Mouse (Mus musculus) kidney, embryonic 16.5 days (tissue): ENCODE measurements around the gene Dthd1. TPM values are rescaled to one million over a fixed set of nuclear protein-coding genes. Genes with fewer than 3 reads are reported as not detected.

Experiments
- ATAC-seq: fragments of 200-750 bp; cut with Nextera tagmentation; 2 replicates; pipeline ENCODE4 v1.8.0; 2017; ENCODE audit warnings: moderate TSS enrichment; ENCODE audit not compliant: low FRiP score, low TSS enrichment
- H3K27ac ChIP-seq: fragments of 300-500 bp; sonication (generic); 2 replicates; pipeline ENCODE4 v1.5.1; 2014; ENCODE audit warnings: low read length
- H3K27me3 ChIP-seq: fragments of 300-500 bp; sonication (generic); 2 replicates; pipeline ENCODE4 v1.6.1; 2014; ENCODE audit warnings: low read length, control low read depth, mixed read lengths; ENCODE audit not compliant: insufficient read depth
- H3K36me3 ChIP-seq: fragments of 300-500 bp; sonication (generic); 2 replicates; pipeline ENCODE4 v1.6.1; 2014; ENCODE audit warnings: low read length, control low read depth, mixed read lengths; ENCODE audit not compliant: insufficient read depth
- H3K4me1 ChIP-seq: fragments of 300-500 bp; sonication (generic); 2 replicates; pipeline ENCODE4 v1.6.1; 2014; ENCODE audit warnings: low read length, control low read depth, mixed read lengths; ENCODE audit not compliant: insufficient read depth
- H3K4me2 ChIP-seq: fragments of 300-500 bp; sonication (generic); replicated peaks from 2 replicates; pipeline ENCODE4 v1.6.1; 2014; ENCODE audit warnings: low read depth, low read length
- H3K4me3 ChIP-seq: fragments of 300-500 bp; sonication (generic); 2 replicates; pipeline ENCODE4 v1.5.1; 2014; ENCODE audit warnings: mild to moderate bottlenecking, low read length
- H3K9ac ChIP-seq: fragments of 300-500 bp; sonication (generic); replicated peaks from 2 replicates; pipeline ENCODE4 v1.6.1; 2014; ENCODE audit warnings: low read length
- H3K9me3 ChIP-seq: fragments of 300-500 bp; sonication (generic); 2 replicates; pipeline ENCODE4 v1.6.1; 2016; ENCODE audit warnings: low read length, control low read depth
- WGBS: fragments of 180-500 bp; shearing (Covaris S2); extraction: QIAGEN DNeasy Blood & Tissue Kit; methylation state at CpG from one replicate; pipeline ENCODE4 v1.1.7; 2014; 5-methylcytosine and 5-hydroxymethylcytosine counted together
- polyA plus RNA-seq: library from polyadenylated mRNA; unstranded; fragments of >200 nt; fragmentation: Nextera tagmentation; extraction: Ambion mirVana; gene quantifications from 2 replicates; pipeline ENCODE4 v1.2.1, GENCODE M21; 2015

Dthd1 gene
- polyA plus RNA-seq, 1 experiment from 2014 or later = not detected

- H3K36me3 ChIP-seq = no peaks in the 10 kb centered on the region
- H3K27me3 ChIP-seq = no peaks in the 10 kb centered on the region
- H3K4me2 ChIP-seq = no peak overlapping the region
- no peak overlapping the region for H3K9ac ChIP-seq
- H3K27ac ChIP-seq = no peak overlapping the region
- 81% methylated on average over 1 of the region's 1 CpGs for WGBS
- no peak for ATAC-seq
- H3K9me3 ChIP-seq = no peaks in the 10 kb centered on the region
- H3K4me3 ChIP-seq = no peak overlapping the region
- no peaks in the 10 kb centered on the region for H3K4me1 ChIP-seq
Observed at GRCm38 (mm10) chr5:62857502-62857901, 43.9 kb downstream of the Dthd1 start.

- H3K4me3 ChIP-seq = no peak overlapping the region
- H3K4me2 ChIP-seq = no peak overlapping the region
- ATAC-seq = no peak
- WGBS = 68% methylated on average over 2 of the region's 2 CpGs
- H3K9ac ChIP-seq = no peak overlapping the region
- no peaks in the 10 kb centered on the region for H3K9me3 ChIP-seq
- H3K36me3 ChIP-seq = no peaks in the 10 kb centered on the region
- no peak overlapping the region for H3K27ac ChIP-seq
- no peaks in the 10 kb centered on the region for H3K4me1 ChIP-seq
- no peaks in the 10 kb centered on the region for H3K27me3 ChIP-seq
Observed at GRCm38 (mm10) chr5:62858282-62858681, 44.7 kb downstream of the Dthd1 start.

DNA sequence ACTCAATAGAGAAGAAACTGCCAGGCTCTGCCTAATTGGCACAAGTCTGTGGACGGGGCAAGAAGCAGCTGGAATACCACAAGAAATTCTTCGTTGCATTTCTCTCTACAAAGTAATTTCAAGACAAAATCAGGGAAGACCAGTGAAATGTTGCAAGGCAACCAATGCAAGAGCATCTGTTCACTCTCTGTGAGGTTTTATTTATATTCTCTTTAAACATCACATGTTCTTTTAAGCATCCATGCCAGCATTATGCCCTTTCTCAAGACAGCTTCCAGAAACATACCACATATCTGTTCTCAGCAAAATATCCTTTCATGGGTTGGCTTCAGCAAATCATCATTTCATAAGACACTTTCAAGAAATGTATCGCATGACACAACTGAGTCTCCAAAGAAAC is 50.7 kb downstream of the Dthd1 start:
- Histone ChIP-seq H3K27ac (no peak overlapping the region), H3K27me3 (no peaks in the 10 kb centered on the region), H3K4me3 (no peak overlapping the region), H3K9me3 (no peaks in the 10 kb centered on the region), H3K36me3 (no peaks in the 10 kb centered on the region), H3K9ac (no peak overlapping the region), H3K4me2 (no peak overlapping the region), H3K4me1 (no peaks in the 10 kb centered on the region)
- no peak for ATAC-seq
- 77% methylated on average over 3 of the region's 3 CpGs for WGBS

GRCm38 (mm10) chr5:62867003-62867402 is 53.4 kb downstream of the Dthd1 start:
- Histone ChIP-seq H3K36me3 (no peaks in the 10 kb centered on the region), H3K4me3 (no peak overlapping the region), H3K27me3 (no peaks in the 10 kb centered on the region), H3K27ac (no peak overlapping the region), H3K4me1 (no peaks in the 10 kb centered on the region), H3K4me2 (no peak overlapping the region), H3K9ac (no peak overlapping the region), H3K9me3 (no peaks in the 10 kb centered on the region)
- no peak for ATAC-seq

DNA sequence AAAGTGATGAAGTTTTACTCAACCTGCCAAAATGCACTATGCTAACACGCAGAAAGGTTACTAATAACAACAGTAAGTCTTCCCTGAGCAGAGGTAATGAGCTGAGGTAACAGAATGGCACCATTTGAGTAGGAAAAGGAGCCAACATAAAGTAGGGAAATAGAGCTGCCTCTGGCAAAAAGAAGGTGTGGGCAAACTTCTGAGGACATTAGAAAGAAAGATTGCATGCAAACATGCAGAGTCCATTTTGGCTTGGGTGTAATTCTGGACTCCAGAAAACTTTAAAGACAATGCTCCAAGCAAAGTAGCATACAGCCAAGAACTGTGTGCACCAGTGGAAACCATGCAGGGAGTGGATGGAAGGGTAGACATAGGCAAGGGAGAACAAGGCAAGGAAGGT is 65.9 kb downstream of the Dthd1 start:
- Histone ChIP-seq H3K27ac (no peak overlapping the region), H3K9me3 (no peaks in the 10 kb centered on the region), H3K36me3 (no peaks in the 10 kb centered on the region), H3K4me2 (no peak overlapping the region), H3K9ac (no peak overlapping the region), H3K4me1 (no peaks in the 10 kb centered on the region), H3K4me3 (no peak overlapping the region), H3K27me3 (no peaks in the 10 kb centered on the region)
- 57% methylated on average over 1 of the region's 1 CpGs for whole genome bisulfite sequencing
- ATAC-seq = no peak

- H3K36me3 ChIP-seq = no peaks in the 10 kb centered on the region
- no peaks in the 10 kb centered on the region for H3K4me1 ChIP-seq
- H3K27ac ChIP-seq = no peak overlapping the region
- H3K27me3 ChIP-seq = no peaks in the 10 kb centered on the region
- no peak for ATAC-seq
- WGBS = 52% methylated on average over 3 of the region's 3 CpGs
- H3K4me2 ChIP-seq = no peak overlapping the region
- H3K4me3 ChIP-seq = no peak overlapping the region
- H3K9me3 ChIP-seq = no peaks in the 10 kb centered on the region
- H3K9ac ChIP-seq = no peak overlapping the region
Observed at GRCm38 (mm10) chr5:62895326-62895725, 81.7 kb downstream of the Dthd1 start.

GRCm38 (mm10) chr5:62906954-62907353 is 93.3 kb downstream of the Dthd1 start:
- H3K9me3 ChIP-seq = no peaks in the 10 kb centered on the region
- no peaks in the 10 kb centered on the region for H3K27me3 ChIP-seq
- H3K9ac ChIP-seq = no peak overlapping the region
- no peak overlapping the region for H3K27ac ChIP-seq
- ATAC-seq = no peak
- no peaks in the 10 kb centered on the region for H3K36me3 ChIP-seq
- 71% methylated on average over 2 of the region's 2 CpGs for WGBS
- no peak overlapping the region for H3K4me3 ChIP-seq
- no peak overlapping the region for H3K4me2 ChIP-seq
- no peaks in the 10 kb centered on the region for H3K4me1 ChIP-seq

GRCm38 (mm10) chr5:62909074-62909473 is 95.5 kb downstream of the Dthd1 start:
- H3K36me3 ChIP-seq = no peaks in the 10 kb centered on the region
- no peak overlapping the region for H3K4me2 ChIP-seq
- no peak overlapping the region for H3K9ac ChIP-seq
- H3K4me1 ChIP-seq = no peaks in the 10 kb centered on the region
- no peak overlapping the region for H3K27ac ChIP-seq
- no peak overlapping the region for H3K4me3 ChIP-seq
- H3K9me3 ChIP-seq = no peaks in the 10 kb centered on the region
- H3K27me3 ChIP-seq = no peaks in the 10 kb centered on the region
- WGBS = 90% methylated on average over 5 of the region's 5 CpGs
- no peak for ATAC-seq

GRCm38 (mm10) chr5:62924616-62925015 is 111.0 kb downstream of the Dthd1 start:
- Histone ChIP-seq H3K9ac (no peak overlapping the region), H3K36me3 (no peaks in the 10 kb centered on the region), H3K4me3 (no peak overlapping the region), H3K4me1 (0 out of 2 replicates have a peak, but pooled peaks cover 3% of the 10 kb centered on the region), H3K27me3 (no peaks in the 10 kb centered on the region), H3K9me3 (no peaks in the 10 kb centered on the region), H3K27ac (no peak overlapping the region), H3K4me2 (no peak overlapping the region)
- ATAC-seq = peak; percentile 73; the same call in 1 of the 2 replicates
